Mouse (Mus musculus) heart, adult 2 months (tissue): ENCODE measurements at regions not wholly inside any gene's neighbourhood (a gene's known extent, or its start where the extent isn't known, plus 50 kb on each side); places are given as distances from the start of the nearest gene placed in this dataset.
A peak's percentile ranks its signal among the peaks of the same experiment; 100 is the strongest.

ENCODE experiments used
- DNase-seq, 2 experiments: peaks; one replicate each; pipeline ENCODE4 v3.0.0; 2021
- H3K27ac ChIP-seq: fragments of 200-600 bp; 2 replicates; pipeline ENCODE4 v1.8.1; 2022
- H3K27me3 ChIP-seq: fragments of 200-500 bp; 2 replicates; pipeline ENCODE4 v1.6.1; 2012; ENCODE audit warnings: mild to moderate bottlenecking, low read length, inconsistent platforms, mixed read lengths; ENCODE audit not compliant: control insufficient read depth, insufficient read depth
- H3K36me3 ChIP-seq: fragments of 200-500 bp; 2 replicates; pipeline ENCODE4 v1.6.1; 2012; ENCODE audit warnings: low read length, inconsistent platforms; ENCODE audit not compliant: control insufficient read depth, insufficient read depth
- H3K4me1 ChIP-seq: fragments of 200-500 bp; 2 replicates; pipeline ENCODE4 v1.6.1; 2011; ENCODE audit warnings: low read length; ENCODE audit not compliant: control insufficient read depth, insufficient read depth
- H3K4me3 ChIP-seq: fragments of 200-600 bp; 2 replicates; pipeline ENCODE4 v1.8.1; 2022
- H3K79me2 ChIP-seq: fragments of 200-500 bp; replicated peaks from 2 replicates; pipeline ENCODE4 v1.6.1; 2012; ENCODE audit warnings: mild to moderate bottlenecking, inconsistent platforms, low read length, moderate library complexity, mixed read lengths; ENCODE audit not compliant: control insufficient read depth, insufficient read depth
- H3K9ac ChIP-seq: fragments of 200-500 bp; 2 replicates; pipeline ENCODE4 v1.6.1; 2012; ENCODE audit warnings: low read depth, mild to moderate bottlenecking, control low read depth, inconsistent platforms, low read length, mixed read lengths
- CTCF ChIP-seq: fragments of 200-600 bp; IDR thresholded peaks from 2 replicates; pipeline ENCODE4 v1.8.1; 2022; ENCODE audit warnings: antibody characterized with exemption, mild to moderate bottlenecking, moderate library complexity
- EP300 ChIP-seq: fragments of 200-500 bp; IDR thresholded peaks from 2 replicates; pipeline ENCODE4 v1.6.1; 2011; ENCODE audit warnings: low read depth, low read length, control low read depth; ENCODE audit not compliant: insufficient read depth
- POLR2A ChIP-seq: fragments of 200-500 bp; IDR thresholded peaks from 2 replicates; pipeline ENCODE4 v1.6.1; 2011; ENCODE audit warnings: mild to moderate bottlenecking, low read depth, low read length, control low read depth; ENCODE audit not compliant: insufficient read depth
- WGBS: fragments of 180-500 bp; shearing (Covaris S2); methylation state at CpG from one replicate; pipeline ENCODE4 v1.1.7; 2018; 5-methylcytosine and 5-hydroxymethylcytosine counted together
- intact Hi-C: fragments of 180-260 bp; cut with DNase I; formaldehyde crosslinking; loops from one replicate; pipeline ENCODE4 v1.15.1; 2025

DNA sequence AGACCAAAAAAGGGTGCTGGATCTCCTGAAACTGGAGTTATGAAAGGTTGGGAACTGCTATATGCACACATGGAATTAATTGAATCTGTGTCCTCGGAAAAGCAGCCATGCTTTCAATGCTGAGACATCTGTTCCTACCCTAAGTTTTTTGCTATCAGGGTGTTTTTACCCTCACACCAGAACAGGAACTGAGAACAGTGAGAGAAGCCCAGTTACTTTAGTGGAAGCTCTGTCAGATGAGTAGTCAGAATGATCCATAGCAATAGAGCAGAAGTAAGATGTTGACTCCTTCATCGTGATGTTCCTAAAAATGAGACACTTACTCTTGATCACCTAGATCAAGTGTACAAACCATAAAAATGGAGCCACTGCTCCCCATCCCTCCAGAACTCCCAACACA is 468.7 kb upstream of the Vstm2b start:
- no peak overlapping the region for H3K4me3 ChIP-seq
- H3K9ac ChIP-seq, result no peak overlapping the region
- no peak for TF ChIP-seq POLR2A
- TF ChIP-seq EP300, result no peak
- TF ChIP-seq CTCF, result no peak
- 85% methylated on average over 2 of the region's 2 CpGs for WGBS
- no peaks in the 10 kb centered on the region for H3K79me2 ChIP-seq
- no peak overlapping the region for H3K27ac ChIP-seq
- no peaks in the 10 kb centered on the region for H3K27me3 ChIP-seq
- H3K4me1 ChIP-seq, result no peaks in the 10 kb centered on the region
- no peak for DNase-seq
- no peaks in the 10 kb centered on the region for H3K36me3 ChIP-seq
- intact Hi-C loops, result no loop called here

- 28% methylated on average over 2 of the region's 2 CpGs for WGBS
- no peaks in the 10 kb centered on the region for H3K27me3 ChIP-seq
- H3K79me2 ChIP-seq, result no peaks in the 10 kb centered on the region
- no peak overlapping the region for H3K4me3 ChIP-seq
- H3K9ac ChIP-seq, result no peak overlapping the region
- no peak for TF ChIP-seq POLR2A
- no peak for TF ChIP-seq EP300
- TF ChIP-seq CTCF, result no peak
- H3K27ac ChIP-seq, result no peak overlapping the region
- intact Hi-C loops, result no loop called here
- no peaks in the 10 kb centered on the region for H3K4me1 ChIP-seq
- DNase-seq, result peak; percentile 18 to 40
- no peaks in the 10 kb centered on the region for H3K36me3 ChIP-seq
Observed at GRCm38 (mm10) chr7:40433906-40434305, 464.2 kb upstream of the Vstm2b start.

GRCm38 (mm10) chr7:40441128-40441527 is 457.0 kb upstream of the Vstm2b start:
- Histone ChIP-seq H3K4me1 (no peaks in the 10 kb centered on the region), H3K9ac (no peak overlapping the region), H3K27ac (no peak overlapping the region), H3K36me3 (no peaks in the 10 kb centered on the region), H3K4me3 (no peak overlapping the region), H3K79me2 (no peaks in the 10 kb centered on the region), H3K27me3 (no peaks in the 10 kb centered on the region)
- 21% methylated on average over 1 of the region's 1 CpGs for WGBS
- DNase-seq, result no peak
- TF ChIP-seq POLR2A (no peak), EP300 (no peak), CTCF (no peak)
- intact Hi-C loops, result no loop called here

DNA sequence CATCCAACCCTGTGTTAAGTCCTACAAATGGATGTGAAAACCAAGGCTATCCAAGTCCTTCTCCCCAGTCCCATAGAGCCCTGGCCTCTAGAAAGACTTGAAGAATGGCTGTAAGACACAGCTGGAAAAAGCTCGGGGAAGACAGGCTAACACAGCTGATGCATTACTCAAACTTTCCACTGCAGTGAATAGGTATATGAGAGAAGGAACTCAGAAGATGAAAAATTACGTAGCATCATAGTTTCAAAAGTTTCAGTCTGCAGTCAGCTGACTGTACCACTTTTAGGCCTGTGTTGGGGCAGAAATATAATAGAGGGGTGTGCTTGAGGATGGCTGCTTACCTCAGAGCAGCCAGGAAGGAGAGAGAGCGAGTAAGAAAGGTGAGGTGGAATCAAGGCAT is 456.3 kb upstream of the Vstm2b start:
- H3K4me1 ChIP-seq, result no peaks in the 10 kb centered on the region
- no peak overlapping the region for H3K4me3 ChIP-seq
- no peaks in the 10 kb centered on the region for H3K79me2 ChIP-seq
- intact Hi-C loops, result no loop called here
- 64% methylated on average over 3 of the region's 3 CpGs for WGBS
- H3K27ac ChIP-seq, result no peak overlapping the region
- no peak for DNase-seq
- no peaks in the 10 kb centered on the region for H3K27me3 ChIP-seq
- no peak for TF ChIP-seq EP300
- TF ChIP-seq POLR2A, result no peak
- no peak for TF ChIP-seq CTCF
- no peak overlapping the region for H3K9ac ChIP-seq
- no peaks in the 10 kb centered on the region for H3K36me3 ChIP-seq

- TF ChIP-seq EP300 (no peak), CTCF (no peak), POLR2A (no peak)
- Histone ChIP-seq H3K4me3 (no peak overlapping the region), H3K36me3 (no peaks in the 10 kb centered on the region), H3K27me3 (no peaks in the 10 kb centered on the region), H3K27ac (no peak overlapping the region), H3K79me2 (no peaks in the 10 kb centered on the region), H3K9ac (no peak overlapping the region), H3K4me1 (no peaks in the 10 kb centered on the region)
- DNase-seq, result no peak
- 63% methylated on average over 5 of the region's 5 CpGs for WGBS
- intact Hi-C loops, result no loop called here
Observed at GRCm38 (mm10) chr7:40466382-40466781, 431.7 kb upstream of the Vstm2b start.

GRCm38 (mm10) chr7:40487256-40487655 is 410.9 kb upstream of the Vstm2b start:
- DNase-seq, result no peak
- Histone ChIP-seq H3K4me1 (no peaks in the 10 kb centered on the region), H3K9ac (no peak overlapping the region), H3K4me3 (no peak overlapping the region), H3K36me3 (no peaks in the 10 kb centered on the region), H3K27me3 (no peaks in the 10 kb centered on the region), H3K27ac (no peak overlapping the region), H3K79me2 (no peaks in the 10 kb centered on the region)
- TF ChIP-seq CTCF (no peak), POLR2A (no peak), EP300 (no peak)
- intact Hi-C loops, result no loop called here

- H3K27ac ChIP-seq, result no peak overlapping the region
- H3K36me3 ChIP-seq, result no peaks in the 10 kb centered on the region
- H3K79me2 ChIP-seq, result no peaks in the 10 kb centered on the region
- H3K4me3 ChIP-seq, result no peak overlapping the region
- H3K4me1 ChIP-seq, result no peaks in the 10 kb centered on the region
- no peak overlapping the region for H3K9ac ChIP-seq
- no peaks in the 10 kb centered on the region for H3K27me3 ChIP-seq
- intact Hi-C loops, result no loop called here
- WGBS, result 64% methylated on average over 7 of the region's 7 CpGs
- TF ChIP-seq EP300 (no peak), POLR2A (no peak), CTCF (no peak)
- DNase-seq, result no peak
Observed at GRCm38 (mm10) chr7:40522703-40523267, 375.3 kb upstream of the Vstm2b start.
